Mouse (Mus musculus) liver, embryonic 12.5 days (tissue): ENCODE data around the gene Umod. TPM values are rescaled to one million over a fixed set of nuclear protein-coding genes. Genes with fewer than 3 reads are reported as not detected.

Experiments
- ATAC-seq: fragments of 200-750 bp; cut with Nextera tagmentation; 2 replicates; pipeline ENCODE4 v1.8.0; 2017; ENCODE audit warnings: moderate number of reproducible peaks, mild to moderate bottlenecking, moderate library complexity
- H3K27ac ChIP-seq: fragments of 300-500 bp; sonication (generic); 2 replicates; pipeline ENCODE4 v1.5.1; 2016; ENCODE audit warnings: mild to moderate bottlenecking
- H3K27me3 ChIP-seq: fragments of 300-500 bp; sonication (generic); replicated peaks from 2 replicates; pipeline ENCODE4 v1.6.1; 2016; ENCODE audit warnings: mild to moderate bottlenecking, moderate library complexity
- H3K36me3 ChIP-seq: fragments of 300-500 bp; sonication (generic); 2 replicates; pipeline ENCODE4 v1.6.1; 2016; ENCODE audit warnings: mild to moderate bottlenecking, moderate library complexity
- H3K4me1 ChIP-seq: fragments of 300-500 bp; sonication (generic); 2 replicates; pipeline ENCODE4 v1.6.1; 2016
- H3K4me2 ChIP-seq: fragments of 300-500 bp; sonication (generic); 2 replicates; pipeline ENCODE4 v1.6.1; 2016; ENCODE audit warnings: mild to moderate bottlenecking, moderate library complexity
- H3K4me3 ChIP-seq: fragments of 300-500 bp; sonication (generic); 2 replicates; pipeline ENCODE4 v1.5.1; 2016; ENCODE audit warnings: mild to moderate bottlenecking, moderate library complexity
- H3K9ac ChIP-seq: fragments of 300-500 bp; sonication (generic); 2 replicates; pipeline ENCODE4 v1.6.1; 2016; ENCODE audit warnings: mild to moderate bottlenecking, moderate library complexity
- H3K9me3 ChIP-seq: fragments of 300-500 bp; sonication (generic); replicated peaks from 2 replicates; pipeline ENCODE4 v1.6.1; 2016; ENCODE audit warnings: mild to moderate bottlenecking, moderate library complexity
- WGBS: fragments of 180-500 bp; shearing (Covaris S2); methylation state at CpG from one replicate; pipeline ENCODE4 v1.1.7; 2016; ENCODE audit not compliant: insufficient replicate concordance; 5-methylcytosine and 5-hydroxymethylcytosine counted together
- polyA plus RNA-seq: library from polyadenylated mRNA; unstranded; fragments of >200 nt; fragmentation: Nextera tagmentation; extraction: Ambion mirVana; gene quantifications from 2 replicates; pipeline ENCODE4 v1.2.1, GENCODE M21; 2016

Umod gene
- polyA plus RNA-seq = not detected in 2 replicates

DNA sequence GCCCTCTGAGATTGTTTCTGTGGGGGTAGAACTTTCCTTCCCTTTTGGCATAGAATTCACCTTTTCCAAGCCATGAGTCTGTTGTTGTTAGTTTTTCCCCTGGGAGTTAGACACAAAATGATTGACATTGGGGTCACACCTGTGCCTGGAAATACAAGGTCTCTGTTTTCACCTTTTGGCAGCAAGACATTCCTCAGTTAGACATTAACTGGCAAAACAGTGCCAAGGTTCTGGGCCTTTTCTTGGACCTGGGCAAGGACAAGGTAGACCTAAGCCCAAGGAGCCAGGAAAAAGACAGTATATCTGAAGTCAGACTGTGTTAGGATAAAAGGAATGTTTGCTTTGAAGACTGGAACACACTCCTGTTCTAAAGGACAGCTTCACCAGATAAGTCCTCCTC is at the start of gene Umod:
Umod (minus strand) TSS at position 27 of the 400 bp plus-strand sequence.
- Histone ChIP-seq H3K4me1 (no peaks in the 10 kb centered on the region), H3K27me3 (no peaks in the 10 kb centered on the region), H3K9me3 (no peaks in the 10 kb centered on the region), H3K27ac (no peak within 1 kb of the TSS), H3K4me2 (no peak within 1 kb of the TSS), H3K36me3 (no peaks in the 10 kb centered on the region), H3K9ac (no peak within 1 kb of the TSS), H3K4me3 (no peak within 1 kb of the TSS)
- no peak for ATAC-seq

DNA sequence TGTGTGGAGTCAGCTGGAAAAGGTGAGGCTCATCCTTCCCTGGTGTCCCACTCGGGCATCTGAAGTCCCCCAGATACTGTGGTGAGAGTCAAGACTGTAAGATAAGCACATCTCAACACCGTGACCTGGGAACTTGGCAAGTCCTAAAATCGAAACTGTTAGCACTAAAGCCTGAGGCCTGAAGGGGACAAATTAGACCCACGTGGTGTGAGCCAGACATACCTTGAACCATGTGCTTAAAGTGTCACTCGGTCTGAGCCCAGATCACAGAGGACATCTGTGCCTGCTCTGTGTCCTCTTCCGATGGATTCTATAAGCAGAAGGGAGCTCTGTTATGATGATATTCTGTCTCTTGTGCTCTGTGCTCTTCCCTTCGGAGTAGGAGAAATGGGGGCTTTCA is 49.5 kb upstream of the Umod start:
- no peak overlapping the region for H3K27ac ChIP-seq
- H3K36me3 ChIP-seq = no peaks in the 10 kb centered on the region

DNA sequence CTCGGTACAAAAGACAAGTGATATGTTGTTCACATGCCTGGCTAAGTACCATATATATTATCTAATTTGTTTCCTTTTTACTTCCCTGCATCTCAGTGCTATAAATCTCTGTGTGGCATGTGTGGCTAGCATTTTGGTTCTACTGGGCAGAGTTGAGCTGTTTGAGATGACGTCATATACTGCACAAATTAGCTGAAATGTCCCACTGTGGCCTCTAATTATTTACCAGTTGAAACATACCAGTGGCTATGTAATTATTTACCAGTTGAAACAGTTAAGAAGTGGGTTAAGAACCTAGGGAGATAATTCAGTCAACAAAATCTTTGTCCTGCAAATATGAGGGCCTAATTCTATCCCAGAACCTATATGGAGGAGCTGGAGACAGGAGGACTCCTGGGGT is 48.5 kb upstream of the Umod start:
- 65% methylated on average over 2 of the region's 2 CpGs for whole genome bisulfite sequencing
- H3K27ac ChIP-seq = no peak overlapping the region
- no peaks in the 10 kb centered on the region for H3K4me1 ChIP-seq
- no peak overlapping the region for H3K4me2 ChIP-seq
- no peaks in the 10 kb centered on the region for H3K27me3 ChIP-seq
- no peaks in the 10 kb centered on the region for H3K36me3 ChIP-seq
- no peaks in the 10 kb centered on the region for H3K9me3 ChIP-seq
- no peak overlapping the region for H3K9ac ChIP-seq
- no peak overlapping the region for H3K4me3 ChIP-seq
- no peak for ATAC-seq

More for the DNA sequence above, 49.5 kb upstream of the Umod start:
- H3K4me2 ChIP-seq = no peak overlapping the region
- no peaks in the 10 kb centered on the region for H3K4me1 ChIP-seq
- 69% methylated on average over 7 of the region's 7 CpGs for WGBS
- H3K9ac ChIP-seq = no peak overlapping the region
- no peaks in the 10 kb centered on the region for H3K27me3 ChIP-seq
- no peaks in the 10 kb centered on the region for H3K9me3 ChIP-seq
- no peak for ATAC-seq
- no peak overlapping the region for H3K4me3 ChIP-seq

DNA sequence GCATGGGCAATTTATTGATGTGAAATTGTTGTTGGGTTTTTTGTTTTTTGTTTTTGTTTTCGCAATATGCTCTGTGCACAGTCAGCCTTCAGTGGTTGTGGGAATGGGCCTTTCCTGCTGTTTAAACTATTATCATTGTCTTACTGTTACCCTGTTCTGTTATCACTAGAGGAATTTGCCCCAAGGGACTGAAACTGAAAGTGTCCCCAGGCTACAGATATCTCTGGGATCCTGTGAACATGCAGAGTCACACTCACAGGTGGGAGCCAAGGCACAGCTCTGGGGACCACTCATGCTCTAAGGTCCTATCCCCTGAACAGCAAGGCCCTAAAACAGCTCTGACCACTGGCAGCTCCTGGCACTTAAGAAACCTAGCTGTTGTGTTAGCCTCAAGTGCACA is 48.1 kb upstream of the Umod start:
- 77% methylated on average over 1 of the region's 1 CpGs for WGBS
- no peak for ATAC-seq
- Histone ChIP-seq H3K4me3 (no peak overlapping the region), H3K4me1 (no peaks in the 10 kb centered on the region), H3K4me2 (no peak overlapping the region), H3K27ac (no peak overlapping the region), H3K9ac (no peak overlapping the region), H3K27me3 (no peaks in the 10 kb centered on the region), H3K9me3 (no peaks in the 10 kb centered on the region), H3K36me3 (no peaks in the 10 kb centered on the region)

DNA sequence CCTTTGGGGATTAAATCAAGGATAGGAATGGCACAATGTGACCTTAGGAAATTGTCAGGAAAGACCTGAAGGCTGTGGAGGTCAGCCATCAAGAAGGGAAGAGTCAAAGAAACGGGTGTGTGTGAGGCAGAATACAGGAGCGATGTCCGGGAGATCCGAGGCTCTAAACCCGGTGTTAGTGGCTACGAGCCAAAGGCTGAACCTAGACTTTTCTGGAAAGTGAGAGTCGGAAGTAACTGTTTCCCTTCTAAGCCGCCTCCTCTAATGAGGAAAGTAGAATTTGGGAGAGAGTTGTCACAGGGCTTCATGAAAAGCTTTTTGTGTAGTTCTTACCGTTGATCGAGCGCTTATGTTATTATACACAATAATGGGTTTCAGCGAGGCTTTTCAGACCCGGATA is 47.4 kb upstream of the Umod start:
- Histone ChIP-seq H3K27ac (no peak overlapping the region), H3K9ac (no peak overlapping the region)
- WGBS = 73% methylated on average over 13 of the region's 13 CpGs

DNA sequence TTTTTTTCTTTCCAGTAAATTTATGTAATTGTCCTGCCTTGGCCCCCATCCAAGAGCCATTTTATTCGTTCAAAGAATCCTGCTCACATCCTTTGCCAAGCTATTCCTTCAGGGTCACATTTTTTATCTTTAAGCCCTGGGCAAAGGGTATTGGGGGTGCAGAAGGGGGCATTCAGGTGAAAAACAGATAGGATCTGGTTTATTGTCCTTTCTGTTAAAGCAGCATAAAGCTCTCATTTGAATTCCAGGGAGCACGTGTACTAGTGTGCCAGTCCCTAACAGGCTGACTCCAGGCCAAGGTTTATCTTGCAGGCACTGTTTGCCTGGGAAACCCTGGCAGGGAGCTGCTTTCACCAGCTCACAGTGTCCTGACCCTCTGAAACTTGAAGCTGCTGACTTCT is 46.8 kb upstream of the Umod start:
- Histone ChIP-seq H3K9me3 (no peaks in the 10 kb centered on the region), H3K9ac (no peak overlapping the region), H3K36me3 (no peaks in the 10 kb centered on the region), H3K4me3 (no peak overlapping the region), H3K4me2 (no peak overlapping the region), H3K27me3 (no peaks in the 10 kb centered on the region), H3K27ac (no peak overlapping the region), H3K4me1 (no peaks in the 10 kb centered on the region)
- no peak for ATAC-seq
- WGBS = 33% methylated on average over 2 of the region's 2 CpGs

More for the DNA sequence above, 47.4 kb upstream of the Umod start:
- H3K9me3 ChIP-seq = no peaks in the 10 kb centered on the region
- H3K4me1 ChIP-seq = no peaks in the 10 kb centered on the region
- H3K27me3 ChIP-seq = no peaks in the 10 kb centered on the region
- H3K4me2 ChIP-seq = no peak overlapping the region
- H3K36me3 ChIP-seq = no peaks in the 10 kb centered on the region
- H3K4me3 ChIP-seq = no peak overlapping the region
- no peak for ATAC-seq

DNA sequence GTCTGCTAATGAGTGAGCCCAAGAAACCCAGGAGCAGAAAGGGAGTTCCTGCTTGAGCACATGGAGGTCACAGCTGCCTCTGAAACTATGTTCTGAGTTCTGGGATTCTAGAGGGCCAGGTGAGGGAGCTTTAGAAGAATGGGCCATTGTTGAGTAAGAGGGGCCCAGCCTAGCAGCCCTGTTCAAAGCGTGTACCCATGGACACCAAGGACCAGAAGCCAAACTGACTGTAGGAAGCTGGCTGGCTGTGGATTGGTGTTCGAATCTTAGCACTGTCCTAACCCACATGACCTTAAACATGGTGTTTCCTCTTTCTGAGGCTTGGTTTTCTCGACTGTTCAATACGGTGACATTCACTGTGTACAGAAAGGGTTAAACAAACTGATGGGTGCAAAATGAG is 44.3 kb upstream of the Umod start, which contains the start of gene Pdilt:
Pdilt (minus strand) TSS at position 101 of the 400 bp plus-strand sequence.
- no peaks in the 10 kb centered on the region for H3K4me1 ChIP-seq
- no peak for ATAC-seq
- H3K4me3 ChIP-seq = no peak within 1 kb of the TSS
- H3K27ac ChIP-seq = no peak within 1 kb of the TSS
- no peak within 1 kb of the TSS for H3K9ac ChIP-seq
- H3K27me3 ChIP-seq = no peaks in the 10 kb centered on the region
- H3K36me3 ChIP-seq = no peaks in the 10 kb centered on the region
- H3K4me2 ChIP-seq = no peak within 1 kb of the TSS
- H3K9me3 ChIP-seq = no peaks in the 10 kb centered on the region
- WGBS = 37% methylated on average over 4 of the region's 4 CpGs

DNA sequence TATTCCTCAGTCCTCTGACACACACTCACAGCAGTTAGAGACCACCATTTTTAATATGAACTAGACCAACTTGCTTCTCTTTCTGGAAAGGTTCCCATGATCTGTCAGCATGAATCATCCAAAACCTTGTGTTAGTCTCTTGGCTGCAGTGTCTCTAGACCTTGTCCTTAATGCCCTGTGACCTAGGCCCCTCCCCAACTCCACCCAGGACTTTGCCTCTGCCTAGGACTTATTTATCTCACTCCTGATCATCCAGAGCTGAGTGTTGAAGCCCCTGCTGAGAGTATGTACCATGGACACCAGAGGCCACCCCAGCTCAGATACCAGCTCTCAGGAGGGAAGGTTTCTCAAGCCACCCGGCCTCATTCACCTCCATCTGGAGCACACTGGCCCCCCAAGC is 43.3 kb upstream of the Umod start:
- ATAC-seq = no peak
- 65% methylated on average over 1 of the region's 1 CpGs for WGBS
- no peaks in the 10 kb centered on the region for H3K27me3 ChIP-seq

DNA sequence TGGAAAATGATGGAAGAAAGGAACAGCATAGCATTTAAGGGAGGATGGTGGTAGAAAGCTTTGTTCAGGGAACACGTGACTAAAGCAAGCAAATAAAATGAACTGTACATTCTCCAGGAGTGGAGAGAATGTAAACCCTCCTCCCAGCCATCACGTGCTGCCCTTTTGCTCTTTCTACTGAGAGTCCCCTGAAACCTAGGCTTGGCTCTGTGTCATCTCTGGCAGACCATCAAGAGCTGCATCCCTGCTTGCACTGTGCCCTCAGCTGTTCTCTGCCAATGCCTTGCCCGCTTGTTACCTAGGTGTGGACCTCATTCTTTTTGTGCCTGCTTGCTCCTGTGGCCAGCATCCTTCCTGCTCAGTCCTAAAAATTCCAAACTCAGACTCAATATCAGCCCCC is 42.7 kb upstream of the Umod start:
- Histone ChIP-seq H3K4me2 (no peak overlapping the region), H3K4me1 (no peaks in the 10 kb centered on the region), H3K9me3 (no peaks in the 10 kb centered on the region), H3K27ac (no peak overlapping the region), H3K27me3 (no peaks in the 10 kb centered on the region), H3K4me3 (no peak overlapping the region), H3K9ac (no peak overlapping the region), H3K36me3 (no peaks in the 10 kb centered on the region)
- no peak for ATAC-seq
- WGBS = 62% methylated on average over 3 of the region's 3 CpGs

More for the DNA sequence above, 43.3 kb upstream of the Umod start:
- H3K9me3 ChIP-seq = no peaks in the 10 kb centered on the region
- H3K4me3 ChIP-seq = no peak overlapping the region
- H3K27ac ChIP-seq = no peak overlapping the region
- no peaks in the 10 kb centered on the region for H3K4me1 ChIP-seq
- H3K36me3 ChIP-seq = no peaks in the 10 kb centered on the region
- H3K4me2 ChIP-seq = no peak overlapping the region
- H3K9ac ChIP-seq = no peak overlapping the region

DNA sequence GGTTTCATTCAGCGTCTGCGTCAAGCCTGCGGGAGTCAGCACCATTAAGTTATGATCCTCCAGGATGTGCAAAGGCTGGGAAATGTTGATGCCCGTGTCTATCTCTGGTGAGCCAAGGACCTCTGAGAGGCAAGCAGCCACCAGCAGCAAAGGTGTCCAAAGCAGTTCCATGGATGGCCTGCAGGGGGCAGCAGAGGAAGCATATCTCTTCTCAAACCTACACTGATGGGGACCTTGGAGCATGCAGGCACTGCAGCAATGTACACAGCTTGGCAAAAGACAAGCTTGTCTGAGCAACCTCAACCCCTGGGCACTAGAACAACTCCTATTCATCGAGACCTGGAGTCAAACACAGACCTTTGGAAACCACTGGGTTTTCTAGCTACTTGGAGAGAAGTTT is 40.6 kb upstream of the Umod start:
- Histone ChIP-seq H3K9me3 (no peaks in the 10 kb centered on the region), H3K36me3 (no peaks in the 10 kb centered on the region), H3K4me1 (no peaks in the 10 kb centered on the region), H3K9ac (no peak overlapping the region), H3K27ac (no peak overlapping the region), H3K4me2 (no peak overlapping the region), H3K27me3 (no peaks in the 10 kb centered on the region), H3K4me3 (no peak overlapping the region)
- ATAC-seq = no peak
- 49% methylated on average over 5 of the region's 5 CpGs for WGBS

DNA sequence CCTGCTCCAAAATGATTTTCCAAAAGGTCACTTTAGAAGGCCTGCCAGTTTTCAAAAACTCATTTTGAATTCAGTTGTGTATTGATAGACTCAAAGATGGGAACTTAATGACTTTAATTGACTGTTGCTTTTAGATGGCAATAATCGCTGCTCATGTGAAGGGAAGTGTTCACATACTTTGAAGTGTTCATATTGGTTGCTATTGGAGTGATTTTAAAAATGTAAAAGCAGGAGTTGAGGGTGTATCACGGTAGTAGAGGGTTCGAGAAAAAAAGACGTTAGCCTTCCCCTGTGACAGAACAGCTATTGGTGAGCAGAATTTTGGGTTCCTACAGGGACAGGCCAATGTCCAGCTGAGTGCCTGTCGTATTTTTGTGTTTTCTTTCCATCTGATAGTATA is 40.1 kb upstream of the Umod start, which contains the start of gene Acsm5:
Acsm5 (plus strand) TSS at position 301 of the 400 bp plus-strand sequence.
- Histone ChIP-seq H3K4me3 (no peak within 1 kb of the TSS), H3K27ac (no peak within 1 kb of the TSS), H3K27me3 (no peaks in the 10 kb centered on the region), H3K4me1 (no peaks in the 10 kb centered on the region), H3K9ac (no peak within 1 kb of the TSS), H3K9me3 (no peaks in the 10 kb centered on the region), H3K4me2 (no peak within 1 kb of the TSS), H3K36me3 (no peaks in the 10 kb centered on the region)
- WGBS = 56% methylated on average over 5 of the region's 5 CpGs
- ATAC-seq = no peak

DNA sequence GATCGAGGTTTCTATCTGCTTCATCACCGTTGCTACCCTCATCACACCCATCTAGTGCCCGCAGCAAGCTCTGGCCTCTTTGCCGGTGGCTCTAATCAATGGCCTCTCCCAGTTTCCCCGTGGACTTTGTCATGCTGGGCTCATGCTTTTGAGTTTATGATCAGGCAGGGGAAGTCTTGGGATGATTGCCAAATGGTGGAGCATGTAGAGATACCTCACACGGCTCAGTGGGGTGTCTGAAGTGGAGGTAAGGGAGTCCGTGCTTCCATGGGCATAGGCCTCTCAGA is 37.1 kb upstream of the Umod start:
- WGBS = 66% methylated on average over 7 of the region's 7 CpGs
- H3K4me3 ChIP-seq = no peak overlapping the region
- ATAC-seq = no peak

DNA sequence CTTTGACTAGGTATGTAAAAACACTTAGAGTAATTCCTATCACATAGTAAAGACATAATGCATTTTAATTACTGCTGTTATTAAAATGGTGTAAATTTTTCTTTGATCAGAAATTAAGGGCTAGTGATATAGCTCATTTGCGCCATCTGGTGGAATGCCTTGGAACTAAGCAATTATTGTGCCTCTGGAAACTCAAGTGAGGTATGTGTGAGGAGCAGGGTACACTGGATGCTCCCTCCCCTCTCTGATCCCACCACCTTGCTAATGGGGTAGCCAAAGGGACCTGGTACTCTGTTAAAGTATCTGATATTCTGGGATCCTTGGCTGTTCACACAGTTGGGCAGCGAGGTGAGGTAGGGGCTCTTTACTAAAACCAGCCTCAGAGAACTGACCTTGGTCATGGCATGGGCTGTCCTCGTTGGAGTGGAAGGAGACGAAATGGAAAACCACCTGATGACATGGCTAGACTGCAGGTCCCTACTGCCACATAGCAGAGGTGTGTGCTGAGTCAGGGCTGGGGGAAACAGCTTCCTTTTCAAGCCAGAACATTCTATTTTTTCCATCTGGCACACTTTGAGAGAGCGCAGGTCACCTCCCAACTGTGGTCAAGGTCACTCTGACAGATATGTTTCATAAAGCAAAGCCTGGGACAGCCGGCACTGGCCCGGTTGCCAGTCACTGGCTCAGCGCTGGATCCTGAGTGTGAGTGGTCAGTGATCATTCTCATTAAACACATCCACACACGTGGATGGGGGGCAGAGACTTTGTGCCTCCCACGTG is 36.6 kb upstream of the Umod start:
- H3K4me1 ChIP-seq = no peaks in the 10 kb centered on the region
- H3K4me3 ChIP-seq = no peak overlapping the region
- H3K36me3 ChIP-seq = no peaks in the 10 kb centered on the region
- H3K9me3 ChIP-seq = no peaks in the 10 kb centered on the region
- WGBS = 50% methylated on average over 10 of the region's 10 CpGs
- H3K27ac ChIP-seq = no peak overlapping the region
- no peak overlapping the region for H3K4me2 ChIP-seq
- H3K27me3 ChIP-seq = no peaks in the 10 kb centered on the region
- H3K9ac ChIP-seq = no peak overlapping the region
- ATAC-seq = no peak

More for the DNA sequence above, 37.1 kb upstream of the Umod start:
- Histone ChIP-seq H3K27ac (no peak overlapping the region), H3K36me3 (no peaks in the 10 kb centered on the region), H3K27me3 (no peaks in the 10 kb centered on the region), H3K9ac (no peak overlapping the region), H3K4me1 (no peaks in the 10 kb centered on the region), H3K4me2 (no peak overlapping the region), H3K9me3 (no peaks in the 10 kb centered on the region)
